Mouse (Mus musculus) liver, embryonic 15.5 days (tissue): ENCODE results near the gene Ankrd27. TPM values are rescaled to one million over a fixed set of nuclear protein-coding genes. Genes with fewer than 3 reads are reported as not detected.

Source experiments
- ATAC-seq: fragments of 200-750 bp; cut with Nextera tagmentation; 2 replicates; pipeline ENCODE4 v1.8.0; 2017; ENCODE audit warnings: moderate number of reproducible peaks, mild to moderate bottlenecking, moderate library complexity; ENCODE audit not compliant: insufficient read depth
- H3K27ac ChIP-seq: fragments of 300-500 bp; sonication (generic); replicated peaks from 2 replicates; pipeline ENCODE4 v1.5.1; 2015; ENCODE audit warnings: mild to moderate bottlenecking, inconsistent platforms
- H3K27me3 ChIP-seq: fragments of 300-500 bp; sonication (generic); 2 replicates; pipeline ENCODE4 v1.6.1; 2015; ENCODE audit warnings: mild to moderate bottlenecking, inconsistent platforms
- H3K36me3 ChIP-seq: fragments of 300-500 bp; sonication (generic); replicated peaks from 2 replicates; pipeline ENCODE4 v1.6.1; 2015; ENCODE audit warnings: moderate library complexity, mild to moderate bottlenecking, inconsistent platforms
- H3K4me1 ChIP-seq: fragments of 300-500 bp; sonication (generic); replicated peaks from 2 replicates; pipeline ENCODE4 v1.6.1; 2015; ENCODE audit warnings: inconsistent platforms
- H3K4me2 ChIP-seq: fragments of 300-500 bp; sonication (generic); 2 replicates; pipeline ENCODE4 v1.6.1; 2015; ENCODE audit warnings: moderate library complexity, mild to moderate bottlenecking, inconsistent platforms
- H3K4me3 ChIP-seq: fragments of 300-500 bp; sonication (generic); replicated peaks from 2 replicates; pipeline ENCODE4 v1.5.1; 2015; ENCODE audit warnings: mild to moderate bottlenecking, inconsistent platforms
- H3K9ac ChIP-seq: fragments of 300-500 bp; sonication (generic); 2 replicates; pipeline ENCODE4 v1.6.1; 2015; ENCODE audit warnings: moderate library complexity, mild to moderate bottlenecking, inconsistent platforms
- H3K9me3 ChIP-seq: fragments of 300-500 bp; sonication (generic); replicated peaks from 2 replicates; pipeline ENCODE4 v1.6.1; 2016; ENCODE audit warnings: inconsistent platforms
- WGBS: fragments of 180-500 bp; shearing (Covaris S2); methylation state at CpG from one replicate; pipeline ENCODE4 v1.1.7; 2015; ENCODE audit warnings: mixed read lengths; ENCODE audit not compliant: insufficient replicate concordance; 5-methylcytosine and 5-hydroxymethylcytosine counted together
- polyA plus RNA-seq: library from polyadenylated mRNA; unstranded; fragments of >200 nt; fragmentation: Nextera tagmentation; extraction: Ambion mirVana; gene quantifications from 2 replicates; pipeline ENCODE4 v1.2.1, GENCODE M21; 2015

Ankrd27 gene
- polyA plus RNA-seq: 20.7 and 22.6 TPM in 2 replicates

DNA sequence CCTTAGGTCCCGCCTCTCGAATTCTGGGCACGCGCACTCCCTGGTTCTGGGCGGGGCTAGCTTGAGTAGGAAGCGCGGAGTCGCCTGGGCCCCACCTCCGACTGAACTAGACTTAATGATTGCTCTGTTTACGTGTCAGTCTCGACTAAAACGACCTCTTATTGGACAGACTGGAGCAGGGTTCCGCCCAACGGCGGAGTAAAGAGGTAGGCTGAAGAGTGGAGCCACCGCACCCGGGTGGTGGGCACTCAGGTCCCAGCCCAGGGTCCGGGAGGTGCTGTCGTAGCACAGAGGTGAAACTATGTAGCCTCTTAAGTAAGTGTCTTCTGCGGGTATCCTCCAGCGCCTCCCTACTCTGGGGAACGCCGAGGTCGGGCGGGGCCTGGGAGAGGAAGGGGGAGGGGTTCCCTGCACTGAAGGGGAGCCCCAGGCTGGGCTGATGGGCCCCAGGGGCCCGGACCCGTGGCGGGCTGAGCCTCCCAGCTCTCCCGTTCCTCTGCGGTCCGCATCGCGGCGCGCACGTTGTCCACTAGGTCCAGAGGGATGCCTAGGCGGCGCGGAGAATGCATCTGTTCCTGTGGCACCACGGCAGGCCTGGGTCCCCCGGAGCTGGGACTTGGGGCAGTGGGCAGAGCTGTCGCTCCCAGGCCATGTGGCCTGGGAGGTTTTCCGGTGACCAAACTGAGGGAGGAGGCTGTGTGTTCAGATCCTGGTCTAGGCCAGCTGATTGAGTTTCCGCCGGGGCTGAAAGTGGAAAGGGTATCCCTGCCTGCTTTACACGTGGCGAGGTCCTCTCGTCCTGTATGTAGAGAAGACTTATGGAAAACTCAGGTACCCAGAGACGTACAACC, at the start of gene Ankrd27:
TSS of gene Ankrd27 (plus strand) at position 190 of the 851 bp plus-strand sequence.
- peak within 1 kb of the TSS; percentile 85 for H3K9ac ChIP-seq
- peak within 1 kb of the TSS; percentile 97 for H3K4me2 ChIP-seq
- peak within 1 kb of the TSS; percentile 94 for H3K4me3 ChIP-seq
- peak within 1 kb of the TSS; percentile 85 for H3K27ac ChIP-seq
- H3K9me3 ChIP-seq: no peaks in the 10 kb centered on the region
- H3K4me1 ChIP-seq: peaks cover 65% of the 10 kb centered on the region
- no peaks in the 10 kb centered on the region for H3K36me3 ChIP-seq
- under 1% methylated on average over 49 of the region's 49 CpGs for whole genome bisulfite sequencing
- ATAC-seq: peak; percentile 96
- peaks cover 42% of the 10 kb centered on the region for H3K27me3 ChIP-seq

DNA sequence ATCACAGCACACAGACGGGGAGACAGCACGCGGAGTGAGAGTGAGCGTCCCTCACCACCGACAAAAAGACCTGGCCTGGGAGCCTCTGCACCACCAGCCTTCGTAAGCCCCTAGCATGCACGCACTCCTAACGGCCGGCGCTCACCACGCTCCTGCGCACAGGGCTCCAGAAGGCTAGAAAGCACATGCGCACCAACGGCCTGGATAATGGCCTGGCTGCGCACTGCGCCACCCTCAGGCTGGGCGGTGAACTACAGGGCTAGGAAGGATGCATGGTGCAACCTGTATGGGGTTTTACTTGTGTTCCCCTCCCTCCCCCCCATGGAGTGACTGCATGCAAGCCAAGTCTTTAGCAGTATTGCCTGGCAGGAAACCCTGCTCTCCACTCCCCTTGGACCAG, 48.5 kb upstream of the Ankrd27 start, which contains the start of gene Tdrd12:
TSS of gene Tdrd12 (minus strand) at position 184 of the 400 bp plus-strand sequence.
- Histone ChIP-seq H3K4me1 (no peaks in the 10 kb centered on the region), H3K4me2 (no peak within 1 kb of the TSS), H3K27ac (no peak within 1 kb of the TSS), H3K9me3 (no peaks in the 10 kb centered on the region), H3K9ac (no peak within 1 kb of the TSS), H3K36me3 (no peaks in the 10 kb centered on the region), H3K4me3 (no peak within 1 kb of the TSS), H3K27me3 (no peaks in the 10 kb centered on the region)
- 82% methylated on average over 17 of the region's 17 CpGs for WGBS
- no peak for ATAC-seq

DNA sequence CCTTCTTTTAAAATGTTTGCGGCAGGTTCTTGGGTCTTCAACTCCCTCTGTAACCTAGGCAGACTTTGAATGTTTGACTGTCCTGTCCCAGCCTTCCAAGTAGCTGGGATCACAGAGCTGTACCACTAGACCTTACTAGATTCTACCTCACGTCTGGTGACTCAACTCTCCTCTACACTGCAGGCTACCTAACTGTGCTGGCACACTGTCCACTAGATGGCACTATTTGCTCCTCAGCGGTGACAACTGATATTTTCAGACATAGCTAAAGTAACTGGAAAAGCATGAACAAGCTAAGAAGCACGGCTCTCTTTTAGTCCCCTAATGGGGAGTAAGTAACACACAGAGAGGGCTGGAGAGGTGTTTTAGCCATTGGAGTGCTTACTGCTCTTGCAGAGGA, 40.2 kb upstream of the Ankrd27 start:
- Histone ChIP-seq H3K36me3 (peaks cover 54% of the 10 kb centered on the region), H3K9ac (no peak overlapping the region), H3K9me3 (no peaks in the 10 kb centered on the region), H3K4me3 (no peak overlapping the region), H3K27me3 (no peaks in the 10 kb centered on the region), H3K4me1 (peaks cover 5% of the 10 kb centered on the region; the same call in 1 of the 2 replicates), H3K27ac (no peak overlapping the region), H3K4me2 (no peak overlapping the region)
- 31% methylated on average over 4 of the region's 4 CpGs for WGBS
- peak; percentile 44; the same call in 1 of the 2 replicates for ATAC-seq

DNA sequence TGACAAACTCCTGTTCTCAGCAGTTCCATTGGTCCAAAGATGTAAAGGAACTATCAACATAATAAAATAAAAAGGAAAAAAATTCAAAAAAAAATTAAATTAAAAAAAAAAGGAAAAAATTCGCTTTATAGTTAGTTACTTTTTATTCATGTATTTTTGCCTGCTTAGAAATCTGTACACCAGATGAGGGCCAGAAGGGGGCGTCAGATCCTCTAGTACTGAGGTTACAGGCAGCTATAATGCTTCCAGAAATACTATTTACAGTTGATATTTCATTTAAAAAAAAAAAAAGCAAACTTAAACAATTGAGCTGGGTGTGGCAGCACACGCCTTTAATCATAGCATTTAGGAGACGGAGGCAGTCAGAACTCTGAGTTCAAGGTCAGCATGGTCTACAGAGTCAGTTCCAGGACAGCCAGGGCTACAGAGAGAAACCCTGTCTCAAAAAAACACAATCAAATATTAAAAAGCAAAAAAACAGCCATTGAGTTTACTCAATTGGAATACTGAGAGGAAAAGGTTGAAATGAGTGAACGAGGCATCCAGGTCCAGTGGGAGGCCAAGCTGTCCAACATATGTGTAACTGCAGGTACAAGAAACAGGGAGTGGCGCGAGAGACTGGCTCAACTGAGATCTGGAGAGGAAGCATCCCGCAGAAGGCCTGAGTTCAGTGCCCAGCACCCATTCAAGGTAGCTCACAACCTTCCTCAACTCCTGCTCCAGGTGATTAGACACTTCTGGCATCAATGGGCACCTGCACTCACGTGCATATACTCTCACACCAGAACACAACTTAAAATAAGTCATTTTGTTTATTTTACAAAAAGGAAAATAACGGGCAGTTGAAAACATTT, 32.1 kb upstream of the Ankrd27 start:
- WGBS: 29% methylated on average over 10 of the region's 10 CpGs
- Histone ChIP-seq H3K27me3 (no peaks in the 10 kb centered on the region), H3K4me2 (peak overlapping the region; percentile 95), H3K27ac (peak overlapping the region; percentile 99), H3K36me3 (peaks cover 36% of the 10 kb centered on the region), H3K9me3 (no peaks in the 10 kb centered on the region), H3K4me1 (peaks cover 72% of the 10 kb centered on the region), H3K4me3 (peak overlapping the region; percentile 92), H3K9ac (peak overlapping the region; percentile 98)
- no peak for ATAC-seq

DNA sequence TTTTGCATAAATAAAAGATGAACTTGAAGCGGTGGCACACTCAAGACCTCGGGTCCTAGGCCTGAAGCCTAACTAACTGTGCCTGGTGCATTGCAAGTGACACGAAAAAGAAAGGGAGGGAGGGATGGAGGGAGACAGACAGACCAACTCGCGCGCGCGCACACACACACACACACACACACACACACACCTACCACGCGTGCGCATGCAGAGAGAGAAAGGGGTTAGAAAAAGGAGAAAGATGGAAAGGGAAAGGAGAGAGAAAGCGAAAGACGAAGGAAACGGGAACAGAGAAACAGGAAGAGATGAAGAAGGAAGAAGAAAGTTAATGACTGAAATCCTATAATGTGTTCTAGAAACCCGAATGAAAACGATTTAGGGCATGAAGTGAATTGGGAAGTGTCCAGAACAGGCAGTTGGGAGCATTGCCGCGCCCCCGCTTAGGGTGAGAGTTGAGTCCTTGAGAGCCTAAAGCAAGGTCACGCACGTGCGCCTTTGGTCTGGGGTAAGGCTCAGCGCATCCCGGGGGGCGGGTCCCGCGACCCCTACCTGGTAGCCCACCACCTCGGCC, 31.4 kb upstream of the Ankrd27 start:
- WGBS: 3% methylated on average over 28 of the region's 28 CpGs

DNA sequence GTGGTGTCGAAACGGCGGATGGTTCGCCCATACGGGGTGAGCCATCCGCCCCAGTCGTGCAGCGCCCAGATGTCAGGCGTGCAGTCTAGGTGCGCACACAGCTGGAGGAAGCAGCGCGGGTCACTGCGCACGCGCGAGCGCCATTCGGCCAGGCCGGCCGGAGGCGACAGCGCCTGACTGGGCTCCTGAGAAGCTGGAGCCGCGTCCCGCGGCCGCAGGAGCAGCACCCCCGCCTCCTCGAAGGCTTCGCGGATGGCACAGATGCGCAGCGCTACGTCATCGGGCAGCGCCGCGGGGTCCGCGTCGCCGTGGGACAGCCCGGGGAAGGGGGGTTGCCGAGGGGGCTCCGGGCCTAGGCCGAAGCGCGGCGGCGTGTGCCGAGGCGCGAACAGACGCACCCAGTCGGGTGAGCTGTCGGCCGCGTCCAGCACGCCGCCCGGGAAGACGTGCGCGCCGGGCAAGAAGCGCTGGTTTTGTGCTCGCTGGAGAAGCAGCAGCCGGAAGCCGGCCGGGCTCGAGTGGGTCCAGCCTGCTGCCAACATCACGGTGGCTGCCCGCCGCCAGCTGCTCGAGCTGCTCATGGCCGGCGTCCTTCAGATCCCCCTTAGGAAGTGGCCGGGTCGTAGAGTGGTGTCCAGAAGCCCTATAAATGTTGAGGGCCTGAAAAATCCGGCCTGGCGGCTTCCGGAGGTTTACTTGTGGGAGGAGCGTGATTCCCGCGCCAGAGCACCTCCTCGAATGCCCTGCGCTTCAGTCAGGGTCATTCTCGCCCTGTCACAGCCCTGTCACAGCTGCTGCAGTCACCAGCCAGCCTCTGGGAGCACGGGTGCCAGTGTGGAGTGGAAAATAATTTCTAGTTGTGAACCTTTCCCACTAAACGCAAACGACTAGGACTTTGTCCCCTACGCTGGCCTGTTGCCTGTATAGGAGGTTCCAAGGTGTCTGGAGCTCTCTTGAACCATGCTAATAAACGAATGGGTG, 30.5 kb upstream of the Ankrd27 start:
- Histone ChIP-seq H3K9me3 (no peaks in the 10 kb centered on the region), H3K9ac (peak overlapping the region; percentile 98), H3K4me3 (peak overlapping the region; percentile 92), H3K27ac (peak overlapping the region; percentile 99), H3K4me1 (peaks cover 86% of the 10 kb centered on the region), H3K27me3 (no peaks in the 10 kb centered on the region), H3K4me2 (peak overlapping the region; percentile 95), H3K36me3 (peaks cover 20% of the 10 kb centered on the region)
- peak; percentile 77 for ATAC-seq
- WGBS: under 1% methylated on average over 93 of the region's 93 CpGs

More for the DNA sequence above, 31.4 kb upstream of the Ankrd27 start:
- ATAC-seq: peak; percentile 23
- Histone ChIP-seq H3K4me2 (peak overlapping the region; percentile 95), H3K27ac (peak overlapping the region; percentile 99), H3K36me3 (peaks cover 29% of the 10 kb centered on the region), H3K9ac (peak overlapping the region; percentile 98), H3K4me3 (peak overlapping the region; percentile 92), H3K4me1 (peaks cover 79% of the 10 kb centered on the region), H3K27me3 (no peaks in the 10 kb centered on the region), H3K9me3 (no peaks in the 10 kb centered on the region)

DNA sequence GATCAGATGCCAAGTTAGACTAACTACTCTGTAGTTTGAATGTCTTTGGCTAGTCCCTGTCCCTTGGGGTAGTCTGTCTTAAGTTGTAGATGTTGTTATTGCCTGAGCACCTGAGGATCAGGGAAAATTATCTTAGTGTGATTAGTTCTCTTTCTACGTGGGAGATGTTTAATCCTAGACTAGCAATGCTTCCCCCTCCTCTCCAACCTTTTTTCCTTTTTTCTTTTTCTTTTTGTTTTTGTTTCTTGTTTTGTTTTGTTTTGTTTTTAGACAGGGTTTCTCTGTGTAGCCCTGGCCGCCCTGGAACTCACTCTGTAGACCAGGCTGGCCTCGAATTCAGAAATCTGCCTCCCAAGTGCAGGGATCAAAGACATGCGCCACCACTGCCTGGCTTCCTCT, 29.8 kb upstream of the Ankrd27 start, which contains the start of gene Nudt19:
TSS of gene Nudt19 (minus strand) at position 100 of the 399 bp plus-strand sequence.
- Histone ChIP-seq H3K4me2 (peak within 1 kb of the TSS; percentile 95), H3K27ac (peak within 1 kb of the TSS; percentile 99), H3K4me3 (peak within 1 kb of the TSS; percentile 92), H3K36me3 (peaks cover 14% of the 10 kb centered on the region), H3K4me1 (peaks cover 86% of the 10 kb centered on the region), H3K9me3 (no peaks in the 10 kb centered on the region), H3K27me3 (no peaks in the 10 kb centered on the region), H3K9ac (peak within 1 kb of the TSS; percentile 98)
- WGBS: 43% methylated on average over 4 of the region's 4 CpGs
- ATAC-seq: no peak

DNA sequence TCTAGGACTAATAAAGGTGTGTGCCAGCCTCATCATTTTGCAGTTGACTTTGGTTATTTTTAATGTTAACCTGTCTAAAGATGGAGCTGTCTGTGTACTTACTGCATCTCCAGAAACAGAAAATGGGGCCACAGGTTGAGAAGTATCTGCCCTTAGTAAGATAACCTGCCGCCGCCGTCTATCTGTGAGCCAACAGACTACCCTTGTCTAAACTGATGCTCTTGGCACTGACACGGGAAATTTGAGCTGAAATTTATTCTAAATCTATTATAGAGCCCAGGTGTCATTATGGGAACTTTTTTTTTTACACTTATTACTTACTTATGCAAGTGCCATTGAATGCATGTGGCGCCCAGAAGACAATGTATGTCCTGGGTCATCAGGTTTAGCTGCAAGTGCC, 29.1 kb upstream of the Ankrd27 start:
- Histone ChIP-seq H3K4me3 (peak overlapping the region; percentile 92), H3K4me2 (peak overlapping the region; percentile 95), H3K36me3 (peaks cover 7% of the 10 kb centered on the region; the same call in 1 of the 2 replicates), H3K27ac (peak overlapping the region; percentile 99), H3K9ac (peak overlapping the region; percentile 98), H3K9me3 (no peaks in the 10 kb centered on the region), H3K4me1 (peaks cover 86% of the 10 kb centered on the region), H3K27me3 (no peaks in the 10 kb centered on the region)
- whole genome bisulfite sequencing: 30% methylated on average over 5 of the region's 5 CpGs
- peak; percentile 54 for ATAC-seq

DNA sequence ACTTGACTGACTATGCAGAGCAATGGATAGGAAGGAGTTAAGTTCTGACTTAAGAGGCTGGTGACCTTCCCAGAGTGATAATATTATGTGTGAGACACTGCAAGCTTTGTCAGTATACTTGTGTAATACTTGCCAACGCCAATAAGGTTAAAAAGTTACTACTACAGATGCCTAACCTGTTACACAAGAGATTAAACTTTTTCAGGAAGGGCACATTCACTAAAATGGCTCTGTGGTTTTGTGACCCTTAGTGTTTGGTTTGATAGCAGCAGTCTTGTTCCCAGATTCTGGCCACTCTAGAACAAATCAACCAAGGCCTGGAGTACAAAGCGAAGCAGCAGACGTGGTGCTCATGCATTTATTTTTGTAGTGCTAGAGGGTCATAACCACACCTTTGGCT, 28.5 kb upstream of the Ankrd27 start:
- H3K27ac ChIP-seq: peak overlapping the region; percentile 99
- no peaks in the 10 kb centered on the region for H3K9me3 ChIP-seq
- 4% methylated on average over 3 of the region's 3 CpGs for WGBS
- H3K36me3 ChIP-seq: peaks cover 4% of the 10 kb centered on the region; the same call in 1 of the 2 replicates
- H3K9ac ChIP-seq: peak overlapping the region; percentile 98; the same call in 1 of the 2 replicates
- no peaks in the 10 kb centered on the region for H3K27me3 ChIP-seq
- H3K4me1 ChIP-seq: peaks cover 88% of the 10 kb centered on the region
- H3K4me3 ChIP-seq: no peak overlapping the region
- peak overlapping the region; percentile 95 for H3K4me2 ChIP-seq
- no peak for ATAC-seq

DNA sequence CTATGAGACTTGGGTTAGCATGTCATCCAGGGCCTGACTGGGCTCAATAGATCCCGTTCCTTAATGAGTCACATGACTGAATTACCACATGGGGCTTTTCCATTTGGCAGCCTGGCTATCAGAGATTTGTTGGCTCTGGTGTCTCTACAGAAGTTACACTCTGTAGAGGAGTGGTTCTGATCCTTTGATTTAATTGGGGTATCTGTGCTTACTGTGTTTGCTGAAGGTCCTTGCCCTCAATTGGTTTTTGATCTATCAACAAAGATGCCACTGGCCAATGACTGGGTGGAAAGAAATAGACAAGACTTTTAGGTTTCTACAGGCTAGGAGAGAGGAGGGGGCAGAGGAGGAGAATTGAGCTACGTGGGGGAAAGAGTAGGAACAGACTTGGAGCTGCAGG, 27.4 kb upstream of the Ankrd27 start:
- no peak for ATAC-seq
- no peaks in the 10 kb centered on the region for H3K9me3 ChIP-seq
- no peaks in the 10 kb centered on the region for H3K36me3 ChIP-seq
- no peak overlapping the region for H3K4me2 ChIP-seq
- no peaks in the 10 kb centered on the region for H3K27me3 ChIP-seq
- 66% methylated on average over 2 of the region's 2 CpGs for WGBS
- H3K4me1 ChIP-seq: peaks cover 87% of the 10 kb centered on the region
- no peak overlapping the region; the same call in 1 of the 2 replicates for H3K9ac ChIP-seq
- H3K27ac ChIP-seq: peak overlapping the region; percentile 99
- H3K4me3 ChIP-seq: no peak overlapping the region
